Mouse (Mus musculus) right cerebral cortex, postnatal 36 days (tissue): ENCODE results near the gene Eif2ak2.

Experiments used
- DNase-seq, 2 experiments: peaks; one replicate each; pipeline ENCODE4 v3.0.0; 2022; ENCODE audit warnings: low spot score in 2 of 2, mixed read lengths in 1 of 2

Eif2ak2 gene

DNA sequence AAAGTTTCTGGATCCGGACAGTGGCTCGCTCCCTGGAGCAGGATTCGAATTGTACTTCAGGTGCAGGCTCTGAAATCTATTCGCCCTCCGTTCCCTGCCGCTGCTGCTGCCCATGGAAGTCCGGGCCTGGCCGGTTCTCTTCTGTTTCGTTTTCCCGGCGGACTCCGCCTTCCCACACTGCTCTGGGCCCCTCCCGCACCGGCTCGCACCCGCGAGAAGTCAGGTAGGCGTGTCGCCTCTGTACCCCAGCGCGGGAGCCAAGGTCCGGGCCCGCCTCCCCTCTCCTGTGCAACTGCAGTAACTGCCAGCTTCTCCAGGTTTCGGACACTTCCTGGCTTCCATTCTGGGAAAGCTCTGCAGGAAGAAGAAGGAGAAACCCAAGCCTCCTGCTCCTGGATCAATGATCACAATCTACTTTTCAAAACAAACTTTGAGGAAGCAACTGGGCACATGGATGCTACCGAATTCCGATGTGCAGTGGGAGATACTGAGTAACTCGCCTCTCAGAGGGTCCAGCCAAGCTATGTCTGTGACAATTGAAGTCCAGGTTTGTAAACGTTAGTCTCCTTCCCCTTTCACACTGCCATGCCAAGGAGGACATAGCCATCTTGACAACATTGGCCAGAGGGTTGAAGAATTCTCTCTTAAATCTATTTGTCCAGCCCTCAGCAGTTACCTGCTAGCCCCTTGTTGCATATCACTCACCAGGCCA lies at the start of gene Eif2ak2:
TSS of gene Eif2ak2 (minus strand) at position 173 of the 712 bp plus-strand sequence.
- peak; percentile 4 to 39 for DNase-seq

DNA sequence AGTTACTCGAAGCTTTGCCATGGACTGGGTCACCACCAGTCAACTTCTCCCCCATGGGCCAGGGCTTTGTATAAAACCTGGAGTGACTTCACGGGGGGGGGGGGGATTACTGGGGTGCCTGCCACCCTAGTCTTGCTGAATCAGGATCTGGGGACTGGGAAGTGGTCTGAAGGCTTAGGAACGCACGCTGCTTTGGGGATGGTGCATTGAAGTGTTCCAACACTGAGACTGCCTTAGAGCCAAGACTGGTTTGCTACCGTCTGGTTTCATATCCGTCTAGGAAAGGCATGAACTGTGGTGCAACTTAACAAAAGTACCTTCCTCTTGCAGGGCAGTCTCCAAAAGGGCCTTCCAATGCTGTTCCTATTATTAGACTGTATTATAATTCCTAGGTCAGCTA lies 35.3 kb upstream of the Eif2ak2 start:
- no peak for DNase-seq

DNA sequence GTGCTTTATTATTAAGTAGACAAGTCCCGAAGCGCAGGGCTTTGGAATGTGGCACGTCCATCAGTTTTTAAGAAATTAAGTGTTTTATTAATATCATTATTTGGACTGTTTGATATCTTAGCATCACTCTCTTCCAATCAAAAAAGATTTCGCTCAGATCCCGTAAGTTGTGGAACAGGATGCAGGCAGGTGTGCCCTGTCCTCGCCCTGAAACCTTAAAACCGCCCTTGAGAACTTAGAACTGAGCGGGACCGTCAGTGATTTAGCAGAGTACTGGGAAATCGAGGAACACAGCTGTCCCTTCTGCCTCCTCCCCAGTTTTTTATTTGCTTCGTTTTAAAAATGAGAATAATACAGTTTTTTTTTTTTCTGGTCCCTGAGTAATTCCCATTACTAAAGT lies 34.5 kb upstream of the Eif2ak2 start:
- no peak for DNase-seq

- peak; percentile 87 to 88 for DNase-seq
Measured at GRCm38 (mm10) chr17:78916369-78916813, 34.0 kb upstream of the Eif2ak2 start, which contains the start of gene Cebpzos. TSS of gene Cebpzos (plus strand) at chr17:78916500.

GRCm38 (mm10) chr17:78915772-78916171 lies 33.4 kb upstream of the Eif2ak2 start:
- no peak for DNase-seq

DNA sequence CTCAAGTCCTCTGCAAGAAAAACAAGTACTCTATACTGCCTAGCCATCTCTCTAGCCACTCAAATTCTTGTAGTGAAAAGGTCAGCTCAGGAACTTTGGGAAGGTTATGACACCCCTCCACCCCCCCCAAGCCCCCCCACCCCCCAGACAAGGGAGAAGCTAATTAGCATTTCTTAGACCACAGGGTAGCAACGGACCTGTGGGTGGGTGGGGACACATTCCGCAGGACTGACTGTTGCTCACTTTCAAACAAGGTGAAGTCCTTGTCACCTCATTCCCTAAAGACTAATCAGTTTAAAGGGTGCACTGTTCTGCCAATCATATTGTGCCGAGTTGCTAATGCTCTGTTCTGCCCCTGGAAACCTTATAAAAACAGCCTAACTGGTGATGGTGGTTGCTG lies 31.5 kb upstream of the Eif2ak2 start:
- DNase-seq = no peak

DNA sequence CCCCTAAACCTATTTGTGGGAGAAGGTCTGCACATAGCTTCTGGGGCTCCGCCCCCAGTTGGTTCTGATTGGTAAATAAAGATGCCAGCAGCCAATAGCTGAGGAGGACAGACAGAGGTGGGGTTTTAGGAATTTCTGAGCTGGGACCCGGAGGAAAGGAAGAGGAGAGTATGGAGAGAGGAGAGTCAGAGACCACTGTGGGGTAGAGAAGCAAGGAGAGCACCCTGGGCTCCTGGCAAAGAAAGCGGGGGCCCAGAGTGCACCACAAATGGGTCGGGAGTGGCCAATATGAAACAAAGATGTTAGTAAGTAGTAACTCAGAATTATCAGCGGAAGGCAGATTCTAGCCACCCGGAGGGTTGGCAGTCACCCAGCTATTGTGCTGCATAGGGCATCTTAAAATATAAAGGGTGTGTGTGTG lies 30.5 kb upstream of the Eif2ak2 start:
- no peak for DNase-seq

- DNase-seq = no peak
Measured at GRCm38 (mm10) chr17:78909374-78909773, 27.0 kb upstream of the Eif2ak2 start.

DNA sequence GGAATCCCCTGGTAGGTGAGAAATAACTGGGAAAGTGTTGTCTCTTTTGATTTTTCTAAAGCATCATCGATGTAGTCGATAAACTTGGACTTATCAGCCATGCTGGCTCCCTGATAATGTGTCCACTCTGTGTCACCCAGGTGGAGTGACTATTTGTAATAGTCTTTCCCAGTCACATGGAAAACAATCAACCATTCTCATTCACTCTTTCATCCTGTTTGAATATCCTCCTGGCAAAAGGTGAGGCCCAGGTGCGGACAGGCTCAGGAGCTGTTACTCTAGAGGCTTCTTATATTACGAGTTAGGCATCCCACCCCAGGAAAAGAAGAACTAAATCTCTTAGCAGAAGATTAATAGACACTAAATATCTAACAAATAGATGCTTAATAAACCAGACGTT lies 24.5 kb upstream of the Eif2ak2 start, which contains the start of gene Sult6b1:
TSS of gene Sult6b1 (minus strand) at position 101 of the 400 bp plus-strand sequence.
- DNase-seq = no peak

DNA sequence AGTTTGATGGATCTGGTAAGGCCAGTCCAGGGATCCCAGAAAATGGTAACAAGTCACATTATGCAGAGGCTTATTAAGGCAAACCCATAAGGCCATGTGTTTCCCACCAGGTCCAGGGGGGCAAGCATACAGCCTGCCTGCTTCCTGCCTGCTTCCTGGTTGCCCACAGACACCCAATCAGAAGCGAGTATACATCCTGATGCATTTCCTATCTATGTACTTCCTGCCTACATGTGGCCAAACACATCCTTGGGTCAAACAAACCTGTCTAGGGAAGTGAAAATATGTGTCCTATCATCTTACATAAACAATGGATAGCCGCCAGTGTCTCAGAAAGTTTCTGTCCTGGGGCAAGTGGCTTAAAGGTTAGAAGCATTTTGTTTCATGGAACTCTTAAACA lies 20.8 kb upstream of the Eif2ak2 start:
- DNase-seq = no peak

DNA sequence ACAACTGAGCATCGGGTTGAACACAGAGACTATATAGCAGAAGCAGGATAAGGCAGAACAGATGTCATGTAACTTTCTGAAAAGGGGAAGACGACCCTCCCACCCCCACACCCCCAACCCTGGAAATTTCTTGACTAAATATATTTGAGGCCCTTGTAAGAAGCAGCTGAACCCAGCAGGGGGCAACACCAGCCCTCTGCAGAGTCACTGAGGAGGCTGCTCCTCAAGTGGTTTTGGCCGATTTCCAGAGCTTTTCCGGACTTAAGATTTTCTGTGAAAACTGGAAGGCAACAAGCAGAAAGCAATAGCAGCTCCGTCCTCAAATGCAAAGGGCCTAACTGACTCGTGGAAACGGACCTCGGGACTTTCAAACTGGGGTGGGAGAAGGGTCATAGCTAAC lies 13.0 kb upstream of the Eif2ak2 start:
- DNase-seq = no peak

DNA sequence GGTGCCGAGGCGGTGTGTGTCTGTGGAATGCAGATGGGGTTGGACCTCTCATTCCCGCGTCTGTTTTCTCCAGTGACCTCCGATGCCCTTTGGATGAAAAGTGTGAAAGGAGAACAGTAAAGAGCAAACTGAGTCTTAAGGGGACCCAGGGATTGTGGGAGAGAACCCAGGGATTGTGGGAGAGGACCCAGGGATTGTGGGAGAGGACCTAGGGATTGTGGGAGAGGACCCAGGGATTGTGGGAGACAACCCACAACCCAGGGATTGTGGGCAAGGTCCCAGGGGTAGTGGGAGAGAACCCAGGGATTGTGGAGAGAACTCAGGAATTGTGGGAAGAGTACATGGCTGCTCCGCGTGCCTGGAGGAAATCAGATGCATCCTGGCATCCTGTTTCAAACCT lies 12.6 kb upstream of the Eif2ak2 start:
- DNase-seq = no peak

DNA sequence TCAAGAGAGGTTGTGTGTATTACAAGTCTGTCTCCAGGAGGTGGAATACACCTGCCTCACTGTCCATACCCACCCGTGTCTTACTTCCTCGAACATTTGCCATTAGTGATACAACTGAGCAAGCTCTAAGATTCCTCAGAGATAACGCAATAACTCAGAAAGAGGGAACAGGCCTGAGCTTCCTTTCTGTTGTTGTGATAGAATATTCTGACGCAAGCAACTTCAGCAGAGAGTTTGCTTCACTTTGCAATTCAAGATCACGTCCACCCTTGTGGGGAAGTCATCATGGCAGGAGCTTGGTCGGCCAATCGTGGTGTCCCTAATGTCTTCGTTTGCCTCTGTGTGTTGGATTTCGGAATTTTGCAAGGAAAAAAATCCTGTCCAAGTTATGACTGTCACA lies 8.6 kb upstream of the Eif2ak2 start:
- DNase-seq = no peak

- DNase-seq = no peak
Measured at GRCm38 (mm10) chr17:78889184-78889583, 6.8 kb upstream of the Eif2ak2 start.

GRCm38 (mm10) chr17:78888554-78888953 lies 6.2 kb upstream of the Eif2ak2 start:
- DNase-seq = no peak

- no peak for DNase-seq
Measured at GRCm38 (mm10) chr17:78885286-78886065, 3.1 kb upstream of the Eif2ak2 start.

DNA sequence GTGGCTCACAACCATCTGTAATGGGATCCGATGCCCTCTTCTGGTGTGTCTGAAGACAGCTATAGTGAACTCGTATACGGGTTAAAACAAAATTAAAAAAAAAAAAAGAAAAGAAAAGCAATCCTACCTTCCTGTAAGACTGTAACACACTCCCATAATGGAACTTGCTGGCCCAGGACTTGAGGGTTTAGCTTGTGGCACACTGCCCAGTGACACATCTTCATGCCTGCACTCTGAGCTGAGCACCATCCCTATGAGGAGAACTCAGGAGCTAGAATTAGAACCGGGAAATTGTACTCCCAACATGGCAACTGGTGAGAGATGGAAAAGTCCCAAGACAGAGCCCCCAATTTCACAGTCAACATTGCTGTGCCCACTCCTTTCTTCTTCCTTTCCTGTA lies 918 bp upstream of the Eif2ak2 start:
- no peak for DNase-seq

GRCm38 (mm10) chr17:78881878-78882304 lies 482 bp downstream of the Eif2ak2 start:
- no peak for DNase-seq

DNA sequence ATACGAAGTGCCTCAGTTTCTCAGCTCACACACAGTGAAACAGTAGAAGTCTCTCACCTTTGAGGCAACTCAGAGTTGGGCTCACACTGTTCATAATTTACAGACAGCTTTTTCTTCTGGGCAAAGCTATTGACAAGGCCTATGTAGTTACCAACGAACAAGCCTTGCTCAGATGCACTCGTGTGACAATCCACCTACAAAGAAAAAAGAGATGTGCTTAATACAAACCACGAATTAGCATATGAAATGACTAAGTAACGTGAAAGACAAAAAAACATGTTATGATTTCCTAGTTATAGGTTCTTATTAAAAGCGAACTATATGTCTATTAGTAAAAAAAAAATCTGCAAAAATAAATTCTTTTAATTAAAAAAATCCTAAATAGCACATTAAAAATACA lies 8.5 kb downstream of the Eif2ak2 start:
- no peak for DNase-seq

GRCm38 (mm10) chr17:78856243-78856642 lies 26.1 kb downstream of the Eif2ak2 start:
- DNase-seq = no peak

DNA sequence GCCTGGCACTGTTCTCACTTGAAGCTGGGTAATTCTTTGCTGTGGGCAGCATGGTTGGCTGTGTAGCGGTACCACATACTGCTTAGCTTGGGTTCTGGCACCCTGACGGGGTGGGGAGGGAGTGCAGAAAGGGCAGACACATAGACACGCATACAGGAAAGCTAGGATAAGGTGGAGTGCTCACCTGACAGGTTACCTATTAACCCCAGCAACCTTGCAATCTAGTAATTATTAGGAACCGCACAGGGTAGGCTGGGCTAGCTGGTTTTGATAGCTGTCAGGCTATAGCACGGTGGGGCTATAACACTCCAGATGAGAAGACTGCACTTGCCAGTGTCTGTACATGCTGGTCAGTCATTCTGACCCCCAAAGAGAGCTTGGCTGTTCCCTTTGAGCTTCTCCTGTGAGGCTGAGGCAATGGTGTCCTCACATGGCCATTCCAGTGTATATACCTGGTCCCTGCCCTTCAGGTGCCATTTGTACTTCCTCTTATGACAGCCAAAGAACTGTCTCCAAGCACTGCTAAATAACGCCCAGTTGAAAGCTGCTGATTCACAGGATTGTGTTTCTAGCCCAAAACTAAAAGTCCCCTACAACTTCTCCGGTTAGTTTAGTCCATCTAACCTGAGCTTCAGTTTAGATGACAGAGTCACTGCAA lies 40.0 kb downstream of the Eif2ak2 start:
- no peak for DNase-seq

DNA sequence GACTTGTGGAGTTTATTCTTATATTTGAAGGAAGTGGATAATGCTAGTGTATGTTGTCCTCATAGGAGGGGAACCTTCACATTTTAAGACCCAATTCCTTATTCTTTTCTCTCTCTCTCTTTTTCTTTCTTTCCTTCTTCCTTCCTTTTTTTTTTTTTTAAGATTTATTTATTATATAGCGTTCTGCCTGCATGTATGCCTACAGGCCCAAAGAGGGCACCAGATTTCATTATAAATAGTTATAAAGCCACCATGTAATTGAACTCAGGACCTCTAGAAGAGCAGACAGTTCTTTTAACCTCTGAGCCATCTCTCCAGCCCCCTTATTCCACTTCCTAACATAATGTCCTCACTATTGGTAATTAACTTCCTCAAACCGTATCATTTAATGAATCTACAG lies 46.3 kb downstream of the Eif2ak2 start:
- DNase-seq = no peak
